Mouse (Mus musculus) limb, embryonic 14.5 days (tissue): ENCODE data around the gene Rec114. TPM values are rescaled to one million over a fixed set of nuclear protein-coding genes. Genes with fewer than 3 reads are reported as not detected.

ENCODE experiments used
- ATAC-seq: fragments of 200-750 bp; cut with Nextera tagmentation; 2 replicates; pipeline ENCODE4 v1.8.0; 2017; ENCODE audit warnings: low read depth, moderate number of reproducible peaks, moderate TSS enrichment; ENCODE audit not compliant: low FRiP score
- DNase-seq: peaks from one replicate; pipeline ENCODE4 v3.0.0-alpha.2; 2015; ENCODE audit warnings: low spot score
- H3K27ac ChIP-seq: fragments of 300-500 bp; sonication (generic); replicated peaks from 2 replicates; pipeline ENCODE4 v1.5.1; 2014; ENCODE audit warnings: low read depth, mild to moderate bottlenecking, low read length, moderate library complexity, mixed read lengths
- H3K27me3 ChIP-seq: fragments of 300-500 bp; sonication (generic); 2 replicates; pipeline ENCODE4 v1.6.1; 2014; ENCODE audit warnings: low read length, mixed read lengths; ENCODE audit not compliant: control insufficient read depth, insufficient read depth
- H3K36me3 ChIP-seq: fragments of 300-500 bp; sonication (generic); 2 replicates; pipeline ENCODE4 v1.6.1; 2014; ENCODE audit warnings: mild to moderate bottlenecking, low read length, moderate library complexity, mixed read lengths; ENCODE audit not compliant: control insufficient read depth, insufficient read depth
- H3K4me1 ChIP-seq: fragments of 300-500 bp; sonication (generic); 2 replicates; pipeline ENCODE4 v1.6.1; 2014; ENCODE audit warnings: antibody characterized with exemption, low read length, mixed read lengths; ENCODE audit not compliant: control insufficient read depth, insufficient read depth
- H3K4me2 ChIP-seq: fragments of 300-500 bp; sonication (generic); replicated peaks from 2 replicates; pipeline ENCODE4 v1.6.1; 2014; ENCODE audit warnings: low read depth, mild to moderate bottlenecking, low read length, moderate library complexity; ENCODE audit not compliant: severe bottlenecking
- H3K4me3 ChIP-seq: fragments of 300-500 bp; sonication (generic); replicated peaks from 2 replicates; pipeline ENCODE4 v1.5.1; 2014; ENCODE audit warnings: low read length
- H3K9ac ChIP-seq: fragments of 300-500 bp; sonication (generic); 2 replicates; pipeline ENCODE4 v1.6.1; 2014; ENCODE audit warnings: mild to moderate bottlenecking, low read depth, low read length, moderate library complexity; ENCODE audit not compliant: severe bottlenecking
- H3K9me3 ChIP-seq: fragments of 300-500 bp; sonication (generic); 2 replicates; pipeline ENCODE4 v1.6.1; 2016; ENCODE audit warnings: low read length; ENCODE audit not compliant: control insufficient read depth
- POLR2A ChIP-seq: fragments of 200-500 bp; IDR thresholded peaks from 2 replicates; pipeline ENCODE4 v1.8.0; 2012; ENCODE audit warnings: inconsistent platforms, mild to moderate bottlenecking, moderate library complexity, borderline replicate concordance; ENCODE audit not compliant: insufficient read depth, insufficient read length; ENCODE audit errors: extremely low read depth
- whole genome bisulfite sequencing: fragments of 180-500 bp; shearing (Covaris S2); extraction: QIAGEN DNeasy Blood & Tissue Kit; methylation state at CpG from one replicate; pipeline ENCODE4 v1.1.7; 2014; 5-methylcytosine and 5-hydroxymethylcytosine counted together
- polyA plus RNA-seq, 2 experiments: library from polyadenylated mRNA; depleted of rRNA in 1 of 2; stranded (reverse) in 1 of 2; unstranded in 1 of 2; fragments of >200 nt; fragmentation: Nextera tagmentation in 1 of 2; extraction: Ambion mirVana in 1 of 2; gene quantifications; 2 replicates each; pipeline versions ENCODE4 v1.2.1 to v1.2.3; 2012 to 2014

Rec114 gene
- polyA plus RNA-seq, 2 experiments, result 1.0 to 2.4 TPM

- ATAC-seq (no peak), DNase-seq (no peak)
- no peaks in the 10 kb centered on the region for H3K27me3 ChIP-seq
- H3K4me1 ChIP-seq, result no peaks in the 10 kb centered on the region
- H3K4me2 ChIP-seq, result no peak overlapping the region
- 54% methylated on average over 9 of the region's 9 CpGs for WGBS
- no peaks in the 10 kb centered on the region for H3K9me3 ChIP-seq
- peaks cover 18% of the 10 kb centered on the region for H3K36me3 ChIP-seq
- no peak for TF ChIP-seq POLR2A
- no peak overlapping the region for H3K27ac ChIP-seq
- no peak overlapping the region for H3K9ac ChIP-seq
- no peak overlapping the region for H3K4me3 ChIP-seq
Observed at GRCm38 (mm10) chr9:58666191-58666590, 77.6 kb downstream of the Rec114 start.

- H3K36me3 ChIP-seq, result peaks cover 22% of the 10 kb centered on the region
- DNase-seq (no peak), ATAC-seq (no peak)
- no peaks in the 10 kb centered on the region for H3K27me3 ChIP-seq
- no peak overlapping the region for H3K4me2 ChIP-seq
- 79% methylated on average over 9 of the region's 9 CpGs for WGBS
- H3K9me3 ChIP-seq, result no peaks in the 10 kb centered on the region
- H3K4me1 ChIP-seq, result no peaks in the 10 kb centered on the region
- no peak overlapping the region for H3K27ac ChIP-seq
- H3K4me3 ChIP-seq, result no peak overlapping the region
- TF ChIP-seq POLR2A, result no peak
- H3K9ac ChIP-seq, result no peak overlapping the region
Observed at GRCm38 (mm10) chr9:58665492-58665891, 78.3 kb downstream of the Rec114 start.

DNA sequence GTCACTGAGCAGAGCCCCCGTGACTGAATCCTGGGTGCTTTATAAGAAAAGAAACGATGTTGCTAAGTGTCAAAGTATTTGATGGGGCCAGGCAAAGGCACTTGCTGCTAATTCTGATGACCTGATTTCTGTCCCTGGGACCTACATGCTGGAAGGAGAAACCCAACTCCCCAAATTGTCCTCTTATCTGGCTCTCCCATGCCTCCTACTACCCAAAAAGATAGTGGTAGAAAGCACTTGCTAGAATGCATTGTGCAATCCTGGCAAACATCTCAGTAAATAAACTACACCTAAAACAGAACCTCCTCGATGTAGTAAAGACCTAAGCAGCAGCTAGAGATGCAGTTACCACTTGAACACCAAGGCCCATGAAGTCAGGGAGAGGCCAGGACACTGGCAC is 81.0 kb downstream of the Rec114 start:
- Histone ChIP-seq H3K9me3 (no peaks in the 10 kb centered on the region), H3K27me3 (no peaks in the 10 kb centered on the region), H3K27ac (no peak overlapping the region), H3K4me3 (no peak overlapping the region), H3K36me3 (peaks cover 38% of the 10 kb centered on the region), H3K4me2 (no peak overlapping the region), H3K4me1 (no peaks in the 10 kb centered on the region), H3K9ac (no peak overlapping the region)
- TF ChIP-seq POLR2A, result no peak
- DNase-seq, result no peak
- ATAC-seq, result no peak
- 86% methylated on average over 3 of the region's 3 CpGs for WGBS

- H3K27me3 ChIP-seq, result no peaks in the 10 kb centered on the region
- DNase-seq (no peak), ATAC-seq (no peak)
- no peak overlapping the region for H3K4me3 ChIP-seq
- 85% methylated on average over 4 of the region's 4 CpGs for WGBS
- no peaks in the 10 kb centered on the region for H3K4me1 ChIP-seq
- no peak overlapping the region for H3K9ac ChIP-seq
- no peak overlapping the region for H3K4me2 ChIP-seq
- H3K27ac ChIP-seq, result no peak overlapping the region
- no peaks in the 10 kb centered on the region for H3K9me3 ChIP-seq
- TF ChIP-seq POLR2A, result no peak
- peaks cover 41% of the 10 kb centered on the region for H3K36me3 ChIP-seq
Observed at GRCm38 (mm10) chr9:58662007-58662406, 81.8 kb downstream of the Rec114 start.

GRCm38 (mm10) chr9:58660673-58661072 is 83.1 kb downstream of the Rec114 start:
- no peak for TF ChIP-seq POLR2A
- H3K4me2 ChIP-seq, result no peak overlapping the region
- no peak for ATAC-seq

GRCm38 (mm10) chr9:58659989-58660388 is 83.8 kb downstream of the Rec114 start:
- no peak overlapping the region for H3K4me2 ChIP-seq
- TF ChIP-seq POLR2A, result no peak

More at GRCm38 (mm10) chr9:58660673-58661072, 83.1 kb downstream of the Rec114 start:
- H3K36me3 ChIP-seq, result peaks cover 43% of the 10 kb centered on the region
- 88% methylated on average over 3 of the region's 3 CpGs for WGBS
- H3K4me1 ChIP-seq, result no peaks in the 10 kb centered on the region
- H3K9me3 ChIP-seq, result no peaks in the 10 kb centered on the region
- no peak overlapping the region for H3K9ac ChIP-seq
- no peak for DNase-seq
- no peak overlapping the region for H3K27ac ChIP-seq
- no peak overlapping the region for H3K4me3 ChIP-seq
- H3K27me3 ChIP-seq, result no peaks in the 10 kb centered on the region

More at GRCm38 (mm10) chr9:58659989-58660388, 83.8 kb downstream of the Rec114 start:
- no peak overlapping the region for H3K27ac ChIP-seq
- H3K9me3 ChIP-seq, result no peaks in the 10 kb centered on the region
- no peak for DNase-seq
- no peaks in the 10 kb centered on the region for H3K27me3 ChIP-seq
- no peak for ATAC-seq
- H3K36me3 ChIP-seq, result peaks cover 37% of the 10 kb centered on the region
- H3K4me1 ChIP-seq, result no peaks in the 10 kb centered on the region
- no peak overlapping the region for H3K9ac ChIP-seq
- WGBS, result 89% methylated on average over 9 of the region's 9 CpGs
- H3K4me3 ChIP-seq, result no peak overlapping the region
